Mouse (Mus musculus): Measurements from ENCODE around the gene Zfp882. TPM values are rescaled to one million over a fixed set of nuclear protein-coding genes. Genes with fewer than 3 reads are reported as not detected.
"Not testable (repeated sequence)": the region's sequence is repeated elsewhere in the genome, so short reads cannot be mapped to it uniquely, and the experiment has no call there.

Gene Zfp882
- 0.55 TPM for polyA plus RNA-seq (2012; fragmentation: generic; extraction: Trizol)

- no peaks in the 10 kb centered on the region for H3K79me2 ChIP-seq (ENCODE audit: control insufficient read depth, insufficient read depth)
- H3K4me3 ChIP-seq, result peak within 1 kb of the TSS; percentile 54
- H3K27me3 ChIP-seq (ENCODE audit: control insufficient read depth, insufficient read depth, insufficient read length), result no peaks in the 10 kb centered on the region
- no peaks in the 10 kb centered on the region for H3K36me3 ChIP-seq (ENCODE audit: control insufficient read depth, insufficient read depth)
- TF ChIP-seq MYOD1 (IDR thresholded peaks at IDR 0.05; ENCODE audit: control insufficient read depth in 1 of 3, insufficient read length in 2 of 3, low read depth in 2 of 3) (peak in 2 of 3 experiments; percentile 29 to 53), POLR2AphosphoS2 (IDR thresholded peaks at IDR 0.05; ENCODE audit: insufficient read length, low read depth) (peak; percentile 20), MYOG (IDR thresholded peaks at IDR 0.05; ENCODE audit: control insufficient read depth in 1 of 3, insufficient read depth in 1 of 3, insufficient read length in 2 of 3, low read depth in 2 of 3) (peak in 2 of 3 experiments; percentile 72 to 73), POLR2A (IDR thresholded peaks at IDR 0.05; ENCODE audit: insufficient read length, low read depth) (peak; percentile 61), MAX (IDR thresholded peaks at IDR 0.05; ENCODE audit: low read depth) (no peak)
- peak within 1 kb of the TSS; percentile 74 for H3K4me2 ChIP-seq (ENCODE audit: low read depth)
- no peak within 1 kb of the TSS for H3ac ChIP-seq (ENCODE audit: control insufficient read depth, insufficient read length)
Observed at GRCm38 (mm10) chr8:71908309-71909261, at the start of gene Zfp882, which contains the start of gene Zfp617. TSS of gene Zfp882 (plus strand) at chr8:71908608. TSS of gene Zfp617 (plus strand) at chr8:71908635.

- H3K4me2 ChIP-seq (ENCODE audit: low read depth); H3K4me3 ChIP-seq; H3K79me2 ChIP-seq (ENCODE audit: control insufficient read depth, insufficient read depth); H3K36me3 ChIP-seq (ENCODE audit: control insufficient read depth, insufficient read depth); H3ac ChIP-seq (ENCODE audit: control insufficient read depth, insufficient read length); H3K27me3 ChIP-seq (ENCODE audit: control insufficient read depth, insufficient read depth, insufficient read length): not testable (repeated sequence)
Observed at GRCm38 (mm10) chr8:71861551-71861950, 46.9 kb upstream of the Zfp882 start.

GRCm38 (mm10) chr8:71862038-71862437 is 46.4 kb upstream of the Zfp882 start:
- not testable (repeated sequence) for H3K36me3 ChIP-seq (ENCODE audit: control insufficient read depth, insufficient read depth); H3K4me3 ChIP-seq; H3K79me2 ChIP-seq (ENCODE audit: control insufficient read depth, insufficient read depth); H3K27me3 ChIP-seq (ENCODE audit: control insufficient read depth, insufficient read depth, insufficient read length); H3ac ChIP-seq (ENCODE audit: control insufficient read depth, insufficient read length); H3K4me2 ChIP-seq (ENCODE audit: low read depth)

GRCm38 (mm10) chr8:71881618-71882274 is 26.7 kb upstream of the Zfp882 start, which contains the start of gene Zfp709:
TSS of gene Zfp709 (plus strand) at chr8:71882019.
- H3K27me3 ChIP-seq (ENCODE audit: control insufficient read depth, insufficient read depth, insufficient read length), result no peaks in the 10 kb centered on the region
- no peaks in the 10 kb centered on the region for H3K36me3 ChIP-seq (ENCODE audit: control insufficient read depth, insufficient read depth)
- peak within 1 kb of the TSS; percentile 51 for H3K4me2 ChIP-seq (ENCODE audit: low read depth)
- no peaks in the 10 kb centered on the region for H3K79me2 ChIP-seq (ENCODE audit: control insufficient read depth, insufficient read depth)
- H3ac ChIP-seq (ENCODE audit: control insufficient read depth, insufficient read length), result no peak within 1 kb of the TSS
- H3K4me3 ChIP-seq, result peak within 1 kb of the TSS; percentile 17
- TF ChIP-seq POLR2AphosphoS2 (IDR thresholded peaks at IDR 0.05; ENCODE audit: insufficient read length, low read depth), result no peak
- peak; percentile 33 for TF ChIP-seq POLR2A (IDR thresholded peaks at IDR 0.05; ENCODE audit: insufficient read length, low read depth)

GRCm38 (mm10) chr8:71900666-71901065 is 7.7 kb upstream of the Zfp882 start:
- H3K36me3 ChIP-seq (ENCODE audit: control insufficient read depth, insufficient read depth); H3K4me2 ChIP-seq (ENCODE audit: low read depth); H3K27me3 ChIP-seq (ENCODE audit: control insufficient read depth, insufficient read depth, insufficient read length); H3ac ChIP-seq (ENCODE audit: control insufficient read depth, insufficient read length); H3K4me3 ChIP-seq; H3K79me2 ChIP-seq (ENCODE audit: control insufficient read depth, insufficient read depth): not testable (repeated sequence)

- not testable (repeated sequence) for H3K4me2 ChIP-seq (ENCODE audit: low read depth); H3K4me3 ChIP-seq; H3ac ChIP-seq (ENCODE audit: control insufficient read depth, insufficient read length); H3K27me3 ChIP-seq (ENCODE audit: control insufficient read depth, insufficient read depth, insufficient read length); H3K79me2 ChIP-seq (ENCODE audit: control insufficient read depth, insufficient read depth); H3K36me3 ChIP-seq (ENCODE audit: control insufficient read depth, insufficient read depth)
Observed at GRCm38 (mm10) chr8:71903084-71903483, 5.3 kb upstream of the Zfp882 start.

- Histone ChIP-seq H3K4me2 (ENCODE audit: low read depth) (no peak overlapping the region), H3K36me3 (ENCODE audit: control insufficient read depth, insufficient read depth) (no peaks in the 10 kb centered on the region), H3K27me3 (ENCODE audit: control insufficient read depth, insufficient read depth, insufficient read length) (no peaks in the 10 kb centered on the region), H3ac (ENCODE audit: control insufficient read depth, insufficient read length) (no peak overlapping the region), H3K79me2 (ENCODE audit: control insufficient read depth, insufficient read depth) (no peaks in the 10 kb centered on the region), H3K4me3 (no peak overlapping the region)
- TF ChIP-seq REST (IDR thresholded peaks at IDR 0.05; ENCODE audit: insufficient read depth, insufficient read length) (no peak), TCF12 (IDR thresholded peaks at IDR 0.05; ENCODE audit: insufficient read depth, poor library complexity, severe bottlenecking) (no peak)
Observed at GRCm38 (mm10) chr8:71906809-71907208, 1.6 kb upstream of the Zfp882 start.
